Mouse (Mus musculus) right cerebral cortex, adult 2 months (tissue): ENCODE data around the gene Carmil1.

Experiments
- DNase-seq, 2 experiments: peaks; one replicate each; pipeline ENCODE4 v3.0.0; 2021 to 2022; ENCODE audit warnings: low spot score in 2 of 2

The Carmil1 gene

GRCm38 (mm10) chr13:24154281-24155061 is 126.1 kb downstream of the Carmil1 start:
- no peak for DNase-seq

- no peak for DNase-seq
Measured at GRCm38 (mm10) chr13:24152610-24153009, 128.0 kb downstream of the Carmil1 start.

GRCm38 (mm10) chr13:24151335-24151734 is 129.3 kb downstream of the Carmil1 start:
- no peak for DNase-seq

- DNase-seq: no peak
Measured at GRCm38 (mm10) chr13:24148549-24148948, 132.0 kb downstream of the Carmil1 start.

- DNase-seq: no peak
Measured at GRCm38 (mm10) chr13:24147006-24147405, 133.6 kb downstream of the Carmil1 start.

- no peak for DNase-seq
Measured at GRCm38 (mm10) chr13:24146541-24146940, 134.1 kb downstream of the Carmil1 start.

- no peak for DNase-seq
Measured at GRCm38 (mm10) chr13:24144858-24145257, 135.7 kb downstream of the Carmil1 start.

- DNase-seq: no peak
Measured at GRCm38 (mm10) chr13:24144141-24144540, 136.5 kb downstream of the Carmil1 start.

- DNase-seq: no peak
Measured at GRCm38 (mm10) chr13:24136836-24137235, 143.8 kb downstream of the Carmil1 start.

- peak; percentile 40 to 47 for DNase-seq
Measured at GRCm38 (mm10) chr13:24135282-24136230, 145.0 kb downstream of the Carmil1 start.

- DNase-seq: no peak
Measured at GRCm38 (mm10) chr13:24132866-24133265, 147.7 kb downstream of the Carmil1 start.

GRCm38 (mm10) chr13:24131319-24131718 is 149.3 kb downstream of the Carmil1 start:
- no peak for DNase-seq

- no peak for DNase-seq
Measured at GRCm38 (mm10) chr13:24130741-24131140, 149.9 kb downstream of the Carmil1 start.

GRCm38 (mm10) chr13:24128731-24129130 is 151.9 kb downstream of the Carmil1 start:
- no peak for DNase-seq

GRCm38 (mm10) chr13:24125865-24126264 is 154.7 kb downstream of the Carmil1 start:
- DNase-seq: no peak

- no peak for DNase-seq
Measured at GRCm38 (mm10) chr13:24117181-24117812, 163.3 kb downstream of the Carmil1 start.

GRCm38 (mm10) chr13:24112689-24113348 is 167.8 kb downstream of the Carmil1 start:
- DNase-seq: peak; percentile 63

GRCm38 (mm10) chr13:24110329-24110728 is 170.3 kb downstream of the Carmil1 start:
- DNase-seq: no peak

- DNase-seq: no peak
Measured at GRCm38 (mm10) chr13:24108282-24108681, 172.3 kb downstream of the Carmil1 start.

GRCm38 (mm10) chr13:24107058-24107457 is 173.5 kb downstream of the Carmil1 start:
- no peak for DNase-seq

GRCm38 (mm10) chr13:24105838-24106237 is 174.8 kb downstream of the Carmil1 start:
- no peak for DNase-seq

GRCm38 (mm10) chr13:24105340-24105669 is 175.3 kb downstream of the Carmil1 start:
- DNase-seq: no peak
